ENCODE assay signal across 20 mouse cellular contexts in genomic region chr2:24413172-24413571, GRCm38 (mm10). TPM values are rescaled to one million over a fixed set of nuclear protein-coding genes. Genes with fewer than 3 reads are reported as not detected.
DNase-seq lines count a peak whose midpoint lies in the region; ATAC-seq and TF ChIP-seq lines count a peak whose summit lies in the region.
"Had no signal": no experiment of that assay in that cellular context is flagged by ENCODE, and none has a peak within 500 bp of the region (broad histone marks: within the 10 kb centered on the region; RNA-seq: fewer than 3 reads in every experiment).

No protein-coding gene starts in this region.

- ATAC-seq in hindbrain, embryonic 11.5 days (ENCODE audit: low FRiP score): no peak
- ATAC-seq in hindbrain, embryonic 12.5 days (ENCODE audit: low FRiP score): no peak
- ATAC-seq in kidney, embryonic 16.5 days (ENCODE audit: low FRiP score, low TSS enrichment): peak; percentile 1; the same call in 1 of the 2 replicates
- peak; percentile 50 for ATAC-seq in lung, postnatal 0 days
- no peak for ATAC-seq in neural tube, embryonic 14.5 days (ENCODE audit: low read depth)

- H3K36me3 ChIP-seq in hindbrain, embryonic 11.5 days (ENCODE audit: control insufficient read depth, insufficient read depth, low read length): no peaks in the 10 kb centered on the region
- no peaks in the 10 kb centered on the region for H3K36me3 ChIP-seq in hindbrain, embryonic 12.5 days
- no peaks in the 10 kb centered on the region for H3K36me3 ChIP-seq in kidney, embryonic 16.5 days (ENCODE audit: insufficient read depth, low read length)
- no peaks in the 10 kb centered on the region for H3K36me3 ChIP-seq in lung, postnatal 0 days (ENCODE audit: insufficient read depth, low read length)
- no peaks in the 10 kb centered on the region for H3K36me3 ChIP-seq in neural tube, embryonic 14.5 days (ENCODE audit: control insufficient read depth, insufficient read depth, low read length)
- H3K36me3 ChIP-seq: embryonic facial prominence, embryonic 12.5 days; heart, embryonic 12.5 days; midbrain, embryonic 12.5 days; stomach, embryonic 15.5 days had no signal

- H3K4me2 ChIP-seq in hindbrain, embryonic 11.5 days (replicated peaks; ENCODE audit: low read depth, low read length): no peak overlapping the region
- no peak overlapping the region for H3K4me2 ChIP-seq in hindbrain, embryonic 12.5 days (replicated peaks)
- no peak overlapping the region for H3K4me2 ChIP-seq in kidney, embryonic 16.5 days (replicated peaks; ENCODE audit: low read depth, low read length)
- no peak overlapping the region for H3K4me2 ChIP-seq in lung, postnatal 0 days (replicated peaks; ENCODE audit: low read depth, low read length)
- H3K4me2 ChIP-seq in neural tube, embryonic 14.5 days (ENCODE audit: low read depth, low read length): no peak overlapping the region
- H3K4me2 ChIP-seq: embryonic facial prominence, embryonic 12.5 days; heart, embryonic 12.5 days; midbrain, embryonic 12.5 days; stomach, embryonic 15.5 days had no signal

- H3K9ac ChIP-seq in hindbrain, embryonic 11.5 days (ENCODE audit: low read depth, low read length): no peak overlapping the region
- H3K9ac ChIP-seq in hindbrain, embryonic 12.5 days: no peak overlapping the region
- H3K9ac ChIP-seq in kidney, embryonic 16.5 days (replicated peaks; ENCODE audit: low read length): 0 out of 2 replicates have a peak overlapping the region, but pooled peaks have one; percentile 22
- no peak overlapping the region for H3K9ac ChIP-seq in lung, postnatal 0 days (replicated peaks; ENCODE audit: low read depth)
- H3K9ac ChIP-seq in neural tube, embryonic 14.5 days (replicated peaks; ENCODE audit: low read depth, low read length): no peak overlapping the region
- H3K9ac ChIP-seq: embryonic facial prominence, embryonic 12.5 days; heart, embryonic 12.5 days; midbrain, embryonic 12.5 days; stomach, embryonic 15.5 days had no signal

- no peak for TF ChIP-seq CTCF in lung, postnatal 0 days (IDR thresholded peaks at IDR 0.05)

- H3K9me3 ChIP-seq in hindbrain, embryonic 11.5 days (ENCODE audit: control insufficient read depth, low read length): no peaks in the 10 kb centered on the region
- no peaks in the 10 kb centered on the region for H3K9me3 ChIP-seq in hindbrain, embryonic 12.5 days (replicated peaks)
- no peaks in the 10 kb centered on the region for H3K9me3 ChIP-seq in kidney, embryonic 16.5 days (ENCODE audit: low read length)
- no peaks in the 10 kb centered on the region for H3K9me3 ChIP-seq in lung, postnatal 0 days (ENCODE audit: low read length)
- no peaks in the 10 kb centered on the region for H3K9me3 ChIP-seq in neural tube, embryonic 14.5 days (ENCODE audit: control insufficient read depth, low read length)
- H3K9me3 ChIP-seq: embryonic facial prominence, embryonic 12.5 days; heart, embryonic 12.5 days; midbrain, embryonic 12.5 days; stomach, embryonic 15.5 days had no signal

- H3K27me3 ChIP-seq in hindbrain, embryonic 11.5 days (ENCODE audit: control insufficient read depth, insufficient read depth, low read length): no peaks in the 10 kb centered on the region; the same call in 1 of the 2 replicates
- 0 out of 2 replicates have a peak, but pooled peaks cover 3% of the 10 kb centered on the region for H3K27me3 ChIP-seq in hindbrain, embryonic 12.5 days
- no peaks in the 10 kb centered on the region for H3K27me3 ChIP-seq in kidney, embryonic 16.5 days (ENCODE audit: insufficient read depth, low read length)
- H3K27me3 ChIP-seq in lung, postnatal 0 days (replicated peaks; ENCODE audit: insufficient read depth, low read length): no peaks in the 10 kb centered on the region
- no peaks in the 10 kb centered on the region for H3K27me3 ChIP-seq in neural tube, embryonic 14.5 days (ENCODE audit: control insufficient read depth, insufficient read depth, low read length)
- H3K27me3 ChIP-seq: embryonic facial prominence, embryonic 12.5 days; stomach, embryonic 15.5 days had no signal

- peaks cover 2% of the 10 kb centered on the region; the same call in 1 of the 2 replicates for H3K4me1 ChIP-seq in hindbrain, embryonic 11.5 days (replicated peaks; ENCODE audit: control insufficient read depth, insufficient read depth, low read length)
- peaks cover 25% of the 10 kb centered on the region for H3K4me1 ChIP-seq in hindbrain, embryonic 12.5 days
- peaks cover 81% of the 10 kb centered on the region for H3K4me1 ChIP-seq in kidney, embryonic 16.5 days (ENCODE audit: insufficient read depth, low read length)
- no peaks in the 10 kb centered on the region for H3K4me1 ChIP-seq in lung, postnatal 0 days (ENCODE audit: insufficient read depth, low read depth, low read length)
- H3K4me1 ChIP-seq in neural tube, embryonic 14.5 days (ENCODE audit: control insufficient read depth, insufficient read depth, low read length): peaks cover 23% of the 10 kb centered on the region; the same call in 1 of the 2 replicates
- H3K4me1 ChIP-seq: heart, embryonic 12.5 days had no signal

- 0 out of 2 replicates have a peak overlapping the region, but pooled peaks have one; percentile 17 for H3K27ac ChIP-seq in hindbrain, embryonic 11.5 days (ENCODE audit: low read depth, low read length)
- H3K27ac ChIP-seq in hindbrain, embryonic 12.5 days: no peak overlapping the region; the same call in 1 of the 2 replicates
- H3K27ac ChIP-seq in kidney, embryonic 16.5 days (ENCODE audit: low read length): peak overlapping the region; percentile 90
- H3K27ac ChIP-seq in lung, postnatal 0 days (ENCODE audit: low read length): no peak overlapping the region
- peak overlapping the region; percentile 70 for H3K27ac ChIP-seq in neural tube, embryonic 14.5 days (ENCODE audit: low read depth, low read length)
- H3K27ac ChIP-seq: embryonic facial prominence, embryonic 12.5 days; midbrain, embryonic 12.5 days; stomach, embryonic 15.5 days had no signal

- no peak overlapping the region for H3K4me3 ChIP-seq in hindbrain, embryonic 11.5 days (ENCODE audit: low read depth, low read length)
- no peak overlapping the region for H3K4me3 ChIP-seq in hindbrain, embryonic 12.5 days
- no peak overlapping the region for H3K4me3 ChIP-seq in kidney, embryonic 16.5 days (ENCODE audit: low read length)
- H3K4me3 ChIP-seq in lung, postnatal 0 days (ENCODE audit: low read depth, low read length): no peak overlapping the region
- H3K4me3 ChIP-seq in neural tube, embryonic 14.5 days (ENCODE audit: low read depth, low read length): no peak overlapping the region
- H3K4me3 ChIP-seq: embryonic facial prominence, embryonic 12.5 days; heart, embryonic 12.5 days; midbrain, embryonic 12.5 days; stomach, embryonic 15.5 days had no signal

- DNase-seq in hindbrain, embryonic 11.5 days (ENCODE audit: low spot score): no peak
- no peak for DNase-seq in kidney, postnatal 25 days
- peak; percentile 35 for DNase-seq in lung, postnatal 0 days (ENCODE audit: low spot score)
- DNase-seq in lung, postnatal 14 days: no peak
- DNase-seq in thymus, postnatal 14 days: no peak
- DNase-seq: adrenal gland, postnatal 10 days; cerebellum, adult 18-20 months; cerebellum, postnatal 14 days; gastrocnemius, postnatal 25 days; heart, adult 18-20 months; heart, postnatal 10 days; layer of hippocampus, postnatal 36 days; thymus, adult 2 months had no signal

- WGBS in hindbrain, embryonic 11.5 days: 74% methylated on average over 3 of the region's 3 CpGs
- WGBS in hindbrain, embryonic 12.5 days: 77% methylated on average over 3 of the region's 3 CpGs
- 28% methylated on average over 3 of the region's 3 CpGs for WGBS in kidney, embryonic 16.5 days
- 38% methylated on average over 3 of the region's 3 CpGs for WGBS in lung, postnatal 0 days
- 70% methylated on average over 3 of the region's 3 CpGs for WGBS in neural tube, embryonic 14.5 days

- TF ChIP-seq EP300 in lung, postnatal 0 days (IDR thresholded peaks at IDR 0.05): no peak

RNA-seq across cellular contexts. Expression of gene Psd4, which starts 45.8 kb away (rescaled TPM):
- 0.45 and 0.46 TPM in 2 replicates for polyA plus RNA-seq in hindbrain, embryonic 11.5 days (2014; fragmentation: Nextera tagmentation; extraction: Ambion mirVana)
- 1.7 and 2.0 TPM in 2 replicates for polyA plus RNA-seq in hindbrain, embryonic 12.5 days (2016; fragmentation: Nextera tagmentation; extraction: Ambion mirVana)
- 2.4 and 3.1 TPM in 2 replicates for polyA plus RNA-seq in kidney, embryonic 16.5 days (2015; fragmentation: Nextera tagmentation; extraction: Ambion mirVana)
- polyA plus RNA-seq in lung, postnatal 0 days (2015; fragmentation: Nextera tagmentation; extraction: Ambion mirVana): 2.6 and 3.0 TPM in 2 replicates
- 0.52 and 1.4 TPM in 2 replicates for polyA plus RNA-seq in neural tube, embryonic 14.5 days (2014; fragmentation: Nextera tagmentation; extraction: Ambion mirVana)

Comparison
In these comparisons a context has a peak if more than half of its experiments do, and no peak if none do; other contexts are left out.
1. H3K27ac ChIP-seq: peak in hindbrain, embryonic 11.5 days (single experiment), kidney, embryonic 16.5 days (single experiment) and neural tube, embryonic 14.5 days (single experiment); none in hindbrain, embryonic 12.5 days (single experiment) and lung, postnatal 0 days (single experiment).
2. ATAC-seq: peak in kidney, embryonic 16.5 days (single experiment) and lung, postnatal 0 days (single experiment); none in hindbrain, embryonic 11.5 days (single experiment), hindbrain, embryonic 12.5 days (single experiment) and neural tube, embryonic 14.5 days (single experiment).